Mouse (Mus musculus) adipocyte (in vitro differentiated cells): ENCODE data around the gene D430041D05Rik.

Source experiments
- DNase-seq: peaks from one replicate; pipeline ENCODE4 v3.0.0-alpha.2; 2016; ENCODE audit warnings: low spot score

D430041D05Rik gene

GRCm38 (mm10) chr2:104150608-104151397 lies 260.0 kb downstream of the D430041D05Rik start:
- DNase-seq, result no peak

- DNase-seq, result no peak
Measured at GRCm38 (mm10) chr2:104147910-104148561, 262.8 kb downstream of the D430041D05Rik start.

GRCm38 (mm10) chr2:104145983-104146382 lies 264.8 kb downstream of the D430041D05Rik start:
- DNase-seq, result peak; percentile 75

GRCm38 (mm10) chr2:104144004-104144403 lies 266.8 kb downstream of the D430041D05Rik start:
- no peak for DNase-seq

- DNase-seq, result peak; percentile 47
Measured at GRCm38 (mm10) chr2:104142140-104142539, 268.7 kb downstream of the D430041D05Rik start.

- DNase-seq, result no peak
Measured at GRCm38 (mm10) chr2:104135920-104136319, 274.9 kb downstream of the D430041D05Rik start.

- peak; percentile 91 for DNase-seq
Measured at GRCm38 (mm10) chr2:104134150-104135056, 276.4 kb downstream of the D430041D05Rik start.

GRCm38 (mm10) chr2:104133042-104133810 lies 277.6 kb downstream of the D430041D05Rik start:
- DNase-seq, result no peak

- DNase-seq, result no peak
Measured at GRCm38 (mm10) chr2:104132266-104132859, 278.4 kb downstream of the D430041D05Rik start.

- no peak for DNase-seq
Measured at GRCm38 (mm10) chr2:104130969-104131368, 279.8 kb downstream of the D430041D05Rik start.

GRCm38 (mm10) chr2:104130165-104130564 lies 280.6 kb downstream of the D430041D05Rik start:
- no peak for DNase-seq

- DNase-seq, result no peak
Measured at GRCm38 (mm10) chr2:104128803-104129531, 281.8 kb downstream of the D430041D05Rik start.

GRCm38 (mm10) chr2:104124071-104124470 lies 286.7 kb downstream of the D430041D05Rik start:
- no peak for DNase-seq

GRCm38 (mm10) chr2:104123540-104123939 lies 287.3 kb downstream of the D430041D05Rik start:
- DNase-seq, result no peak

- peak; percentile 69 for DNase-seq
Measured at GRCm38 (mm10) chr2:104122505-104123378, 288.1 kb downstream of the D430041D05Rik start, which contains the start of gene A930018P22Rik. TSS of gene A930018P22Rik (plus strand) at chr2:104122769.

GRCm38 (mm10) chr2:104121681-104122504 lies 288.9 kb downstream of the D430041D05Rik start:
- DNase-seq, result no peak

- DNase-seq, result peak; percentile 37
Measured at GRCm38 (mm10) chr2:104120312-104120711, 290.5 kb downstream of the D430041D05Rik start.

GRCm38 (mm10) chr2:104119097-104119496 lies 291.7 kb downstream of the D430041D05Rik start:
- DNase-seq, result no peak
